Mouse (Mus musculus): ENCODE results near the gene Pxn. TPM values are rescaled to one million over a fixed set of nuclear protein-coding genes. Genes with fewer than 3 reads are reported as not detected.

The Pxn gene
- polyA plus RNA-seq, 1 experiment: 82.6 TPM

DNA sequence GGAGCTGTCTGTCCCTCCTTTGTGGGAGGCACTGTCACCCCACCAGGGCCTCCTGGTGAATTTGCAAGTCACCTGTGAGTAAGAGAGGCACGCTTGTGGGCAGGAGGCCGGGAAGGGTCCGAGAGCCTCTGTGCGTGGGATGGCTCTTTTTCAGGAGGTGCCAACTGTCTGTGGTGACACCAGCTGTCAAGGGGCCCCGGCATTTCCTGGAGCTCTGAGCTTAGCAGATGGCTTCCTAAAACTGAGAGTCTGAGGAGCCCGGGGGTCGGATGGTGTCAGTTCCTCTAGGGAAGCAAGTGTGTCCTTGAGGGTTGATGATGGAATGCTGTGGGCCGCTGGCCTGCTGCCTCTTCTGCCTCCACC lies 24.0 kb downstream of the Pxn start:
- TF ChIP-seq CTCF (IDR thresholded peaks at IDR 0.05; ENCODE audit: control insufficient read depth, insufficient read depth, insufficient replicate concordance, low read depth, low read length) (no peak), POLR2A (IDR thresholded peaks at IDR 0.05; ENCODE audit: control insufficient read depth, low read depth, low read length) (no peak)
- no peak overlapping the region for H3K27ac ChIP-seq (ENCODE audit: control insufficient read depth, insufficient read depth, low read depth, low read length)
- H3K27me3 ChIP-seq (ENCODE audit: control insufficient read depth, insufficient read depth, low read length): no peaks in the 10 kb centered on the region
- H3K4me3 ChIP-seq (ENCODE audit: control insufficient read depth, low read depth, low read length): no peak overlapping the region
- no peaks in the 10 kb centered on the region for H3K36me3 ChIP-seq (ENCODE audit: control insufficient read depth, insufficient read depth, low read length)
- peaks cover 3% of the 10 kb centered on the region for H3K4me1 ChIP-seq (ENCODE audit: control insufficient read depth, insufficient read depth, low read length)

DNA sequence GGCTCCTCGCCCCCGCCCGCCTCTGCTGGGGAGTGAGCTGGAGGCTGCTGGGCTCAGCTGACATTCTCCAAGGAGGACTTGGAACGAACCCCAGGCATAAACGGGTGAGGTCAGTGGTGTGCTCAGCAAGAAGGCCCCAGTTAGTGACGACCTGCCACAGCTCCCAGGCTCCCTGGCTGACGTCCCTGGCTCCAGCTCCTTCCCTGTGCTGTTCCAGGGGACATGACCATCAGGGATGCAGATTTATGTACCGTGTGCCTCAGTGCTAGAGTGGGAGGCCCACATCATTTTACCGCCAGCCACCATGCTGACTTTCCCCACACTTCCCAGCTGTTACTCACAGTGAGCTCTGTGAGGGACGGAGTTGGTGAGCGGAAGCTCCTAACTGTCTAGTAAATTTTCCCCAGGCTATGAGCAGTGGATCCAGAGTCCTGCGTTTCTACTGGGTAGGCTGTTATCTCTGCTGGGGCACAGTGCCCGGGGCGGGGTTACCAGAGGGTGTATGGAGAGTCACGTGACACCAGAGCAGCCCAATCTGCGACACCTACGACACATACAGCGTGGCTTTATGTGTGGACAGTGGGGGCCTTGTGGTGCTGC lies 25.3 kb downstream of the Pxn start:
- no peak for TF ChIP-seq POLR2A (IDR thresholded peaks at IDR 0.05; ENCODE audit: control insufficient read depth, low read depth, low read length)
- no peak for TF ChIP-seq CTCF (IDR thresholded peaks at IDR 0.05; ENCODE audit: control insufficient read depth, insufficient read depth, insufficient replicate concordance, low read depth, low read length)
- Histone ChIP-seq H3K4me1 (ENCODE audit: control insufficient read depth, insufficient read depth, low read length) (peaks cover 3% of the 10 kb centered on the region), H3K36me3 (ENCODE audit: control insufficient read depth, insufficient read depth, low read length) (no peaks in the 10 kb centered on the region), H3K27me3 (ENCODE audit: control insufficient read depth, insufficient read depth, low read length) (no peaks in the 10 kb centered on the region), H3K4me3 (ENCODE audit: control insufficient read depth, low read depth, low read length) (no peak overlapping the region), H3K27ac (ENCODE audit: control insufficient read depth, insufficient read depth, low read depth, low read length) (no peak overlapping the region)

GRCm38 (mm10) chr5:115534290-115534731 lies 27.8 kb downstream of the Pxn start:
- Histone ChIP-seq H3K4me1 (ENCODE audit: control insufficient read depth, insufficient read depth, low read length) (peaks cover 7% of the 10 kb centered on the region), H3K27me3 (ENCODE audit: control insufficient read depth, insufficient read depth, low read length) (no peaks in the 10 kb centered on the region), H3K27ac (ENCODE audit: control insufficient read depth, insufficient read depth, low read depth, low read length) (no peak overlapping the region), H3K4me3 (ENCODE audit: control insufficient read depth, low read depth, low read length) (no peak overlapping the region), H3K36me3 (ENCODE audit: control insufficient read depth, insufficient read depth, low read length) (no peaks in the 10 kb centered on the region)
- no peak for TF ChIP-seq CTCF (IDR thresholded peaks at IDR 0.05; ENCODE audit: control insufficient read depth, insufficient read depth, insufficient replicate concordance, low read depth, low read length)
- TF ChIP-seq POLR2A (IDR thresholded peaks at IDR 0.05; ENCODE audit: control insufficient read depth, low read depth, low read length): no peak

- Histone ChIP-seq H3K36me3 (ENCODE audit: control insufficient read depth, insufficient read depth, low read length) (no peaks in the 10 kb centered on the region), H3K27me3 (ENCODE audit: control insufficient read depth, insufficient read depth, low read length) (no peaks in the 10 kb centered on the region), H3K4me3 (ENCODE audit: control insufficient read depth, low read depth, low read length) (no peak overlapping the region), H3K27ac (ENCODE audit: control insufficient read depth, insufficient read depth, low read depth, low read length) (no peak overlapping the region; the same call in 1 of the 2 replicates), H3K4me1 (ENCODE audit: control insufficient read depth, insufficient read depth, low read length) (peaks cover 7% of the 10 kb centered on the region)
- no peak for TF ChIP-seq CTCF (IDR thresholded peaks at IDR 0.05; ENCODE audit: control insufficient read depth, insufficient read depth, insufficient replicate concordance, low read depth, low read length)
- no peak for TF ChIP-seq POLR2A (IDR thresholded peaks at IDR 0.05; ENCODE audit: control insufficient read depth, low read depth, low read length)
Observed at GRCm38 (mm10) chr5:115534856-115535255, 28.4 kb downstream of the Pxn start.

DNA sequence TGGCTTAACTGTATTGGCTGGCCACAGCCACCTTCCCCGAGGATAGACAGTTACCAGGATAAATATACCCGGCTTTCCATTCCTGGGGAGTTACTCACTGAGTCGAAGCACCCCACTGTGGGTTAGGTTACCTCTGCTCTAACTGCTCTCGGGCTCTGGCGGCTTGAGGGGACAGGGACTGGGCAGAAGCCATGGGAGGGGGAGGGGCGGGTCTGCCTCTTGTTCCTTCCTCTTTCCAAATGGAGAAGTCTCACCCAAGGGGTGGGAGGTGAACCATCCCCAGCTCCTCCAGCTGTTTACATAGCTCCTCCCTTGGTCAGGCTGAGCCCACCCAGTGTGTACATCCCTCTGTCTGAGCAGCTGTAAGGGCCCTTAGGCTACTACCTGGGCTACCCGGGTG lies 29.2 kb downstream of the Pxn start:
- no peak for TF ChIP-seq POLR2A (IDR thresholded peaks at IDR 0.05; ENCODE audit: control insufficient read depth, low read depth, low read length)
- TF ChIP-seq CTCF (IDR thresholded peaks at IDR 0.05; ENCODE audit: control insufficient read depth, insufficient read depth, insufficient replicate concordance, low read depth, low read length): no peak
- Histone ChIP-seq H3K27me3 (ENCODE audit: control insufficient read depth, insufficient read depth, low read length) (no peaks in the 10 kb centered on the region), H3K4me3 (ENCODE audit: control insufficient read depth, low read depth, low read length) (no peak overlapping the region), H3K4me1 (ENCODE audit: control insufficient read depth, insufficient read depth, low read length) (peaks cover 7% of the 10 kb centered on the region), H3K27ac (ENCODE audit: control insufficient read depth, insufficient read depth, low read depth, low read length) (no peak overlapping the region), H3K36me3 (ENCODE audit: control insufficient read depth, insufficient read depth, low read length) (no peaks in the 10 kb centered on the region)

- Histone ChIP-seq H3K36me3 (ENCODE audit: control insufficient read depth, insufficient read depth, low read length) (no peaks in the 10 kb centered on the region), H3K27ac (ENCODE audit: control insufficient read depth, insufficient read depth, low read depth, low read length) (no peak overlapping the region), H3K4me1 (ENCODE audit: control insufficient read depth, insufficient read depth, low read length) (peaks cover 6% of the 10 kb centered on the region), H3K4me3 (ENCODE audit: control insufficient read depth, low read depth, low read length) (no peak overlapping the region), H3K27me3 (ENCODE audit: control insufficient read depth, insufficient read depth, low read length) (no peaks in the 10 kb centered on the region)
- TF ChIP-seq CTCF (IDR thresholded peaks at IDR 0.05; ENCODE audit: control insufficient read depth, insufficient read depth, insufficient replicate concordance, low read depth, low read length) (no peak), POLR2A (IDR thresholded peaks at IDR 0.05; ENCODE audit: control insufficient read depth, low read depth, low read length) (no peak)
Observed at GRCm38 (mm10) chr5:115538017-115538692, 31.7 kb downstream of the Pxn start.

- H3K4me1 ChIP-seq (ENCODE audit: control insufficient read depth, insufficient read depth, low read length): peaks cover 6% of the 10 kb centered on the region
Observed at GRCm38 (mm10) chr5:115538693-115539043, 32.2 kb downstream of the Pxn start.

More at GRCm38 (mm10) chr5:115538693-115539043, 32.2 kb downstream of the Pxn start:
- Histone ChIP-seq H3K27ac (ENCODE audit: control insufficient read depth, insufficient read depth, low read depth, low read length) (no peak overlapping the region), H3K27me3 (ENCODE audit: control insufficient read depth, insufficient read depth, low read length) (no peaks in the 10 kb centered on the region), H3K4me3 (ENCODE audit: control insufficient read depth, low read depth, low read length) (no peak overlapping the region), H3K36me3 (ENCODE audit: control insufficient read depth, insufficient read depth, low read length) (no peaks in the 10 kb centered on the region)
- no peak for TF ChIP-seq POLR2A (IDR thresholded peaks at IDR 0.05; ENCODE audit: control insufficient read depth, low read depth, low read length)
- TF ChIP-seq CTCF (IDR thresholded peaks at IDR 0.05; ENCODE audit: control insufficient read depth, insufficient read depth, insufficient replicate concordance, low read depth, low read length): peak; percentile 88; the same call in 1 of the 2 replicates
